Mouse (Mus musculus) layer of hippocampus, adult 2 months (tissue): ENCODE data around the gene Gpr6. TPM values are rescaled to one million over a fixed set of nuclear protein-coding genes. Genes with fewer than 3 reads are reported as not detected.

ENCODE experiments used
- DNase-seq, 2 experiments: peaks; one replicate each; pipeline ENCODE4 v3.0.0; 2022; ENCODE audit warnings: low spot score in 2 of 2
- H3K27ac ChIP-seq: fragments of 200-600 bp; 2 replicates; pipeline ENCODE4 v1.8.1; 2022
- H3K4me3 ChIP-seq: fragments of 200-600 bp; 2 replicates; pipeline ENCODE4 v1.8.1; 2022; ENCODE audit warnings: mild to moderate bottlenecking
- CTCF ChIP-seq: fragments of 200-600 bp; conservative IDR thresholded peaks from 2 replicates; pipeline ENCODE4 v1.8.1; 2022; ENCODE audit warnings: antibody characterized with exemption, mild to moderate bottlenecking, moderate library complexity
- long read RNA-seq, 2 experiments: library from polyadenylated mRNA; stranded (forward); transcript quantifications; one replicate each; pipeline ENCODE4 v2.0.0; 2021; ENCODE audit warnings: borderline mapping rate in 2 of 2
- total RNA-seq, 2 experiments: library from RNA; stranded (reverse); gene quantifications; 2 replicates each; pipeline ENCODE4 v1.2.3; 2021

Gene Gpr6
- total RNA-seq, result 1 to 10 TPM in 1 of 2 experiments, under 1 TPM in 1; 0.64 to 1.1 TPM
- long read RNA-seq, experiment 1, partial matches to known transcripts, result 0 of 1 reads
- long read RNA-seq, experiment 1, other reads (novel, unspliced or antisense), result 0 of 1 reads
- long read RNA-seq, experiment 2, partial matches to known transcripts, result 0 of 2 reads
- long read RNA-seq, experiment 2, other reads (novel, unspliced or antisense), result 0 of 2 reads

GRCm38 (mm10) chr10:41072116-41072515 lies at the start of gene Gpr6:
TSS of gene Gpr6 (minus strand) at chr10:41072285.
- DNase-seq, result peak; percentile 46 to 50
- Histone ChIP-seq H3K4me3 (peak within 1 kb of the TSS; percentile 57), H3K27ac (no peak within 1 kb of the TSS)
- TF ChIP-seq CTCF, result peak; percentile 55

- DNase-seq, result peak in 1 of 2 experiments; percentile 15
- TF ChIP-seq CTCF, result 0 out of 2 replicates have a peak, but pooled peaks have one; percentile 10
- no peak overlapping the region for H3K27ac ChIP-seq
- H3K4me3 ChIP-seq, result no peak overlapping the region
These were observed 28.0 kb upstream of the Gpr6 start for GRCm38 (mm10) chr10:41100060-41100459.

GRCm38 (mm10) chr10:41098137-41098536 lies 26.1 kb upstream of the Gpr6 start:
- no peak for DNase-seq
- no peak for TF ChIP-seq CTCF
- Histone ChIP-seq H3K4me3 (no peak overlapping the region), H3K27ac (no peak overlapping the region)

GRCm38 (mm10) chr10:41088852-41089251 lies 16.8 kb upstream of the Gpr6 start:
- DNase-seq, result no peak
- no peak for TF ChIP-seq CTCF

GRCm38 (mm10) chr10:41071696-41072095 lies 389 bp downstream of the Gpr6 start:
- no peak for DNase-seq
- no peak for TF ChIP-seq CTCF
- H3K4me3 ChIP-seq, result peak overlapping the region; percentile 57
- no peak overlapping the region for H3K27ac ChIP-seq

More at GRCm38 (mm10) chr10:41088852-41089251, 16.8 kb upstream of the Gpr6 start:
- no peak overlapping the region for H3K27ac ChIP-seq
- H3K4me3 ChIP-seq, result no peak overlapping the region

GRCm38 (mm10) chr10:41070693-41071651 lies 1.1 kb downstream of the Gpr6 start:
- Histone ChIP-seq H3K4me3 (peak overlapping the region; percentile 57), H3K27ac (no peak overlapping the region)
- TF ChIP-seq CTCF, result peak; percentile 62
- peak; percentile 27 to 40 for DNase-seq

DNA sequence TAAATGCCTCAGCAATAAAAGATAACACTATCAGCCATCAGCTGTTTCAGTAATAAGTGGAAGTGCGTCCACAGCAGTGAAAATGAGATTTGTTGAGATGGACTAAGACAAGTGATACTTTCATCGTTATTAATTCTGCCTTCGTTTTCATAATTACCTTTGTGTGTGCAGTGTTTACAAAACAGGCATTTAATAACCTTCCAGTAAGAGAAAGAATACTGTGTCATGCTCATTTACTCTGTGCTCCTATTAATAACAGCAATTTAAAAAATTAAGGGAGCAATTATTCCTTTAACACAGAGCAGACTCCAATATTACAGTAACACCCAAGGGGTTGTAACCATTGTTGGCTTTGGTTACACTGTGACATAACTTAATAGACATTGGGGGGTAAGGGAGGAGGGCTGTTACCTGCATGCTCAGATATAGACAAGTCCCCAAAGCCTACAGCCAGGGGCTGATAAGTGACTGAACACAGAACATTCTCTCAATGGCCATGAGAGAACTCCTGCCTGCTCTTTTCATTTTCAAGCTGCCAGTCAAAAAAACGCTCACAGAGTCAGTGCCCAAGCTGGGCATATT lies 11.7 kb downstream of the Gpr6 start:
- Histone ChIP-seq H3K27ac (no peak overlapping the region), H3K4me3 (no peak overlapping the region)
- DNase-seq, result no peak
- TF ChIP-seq CTCF, result no peak

DNA sequence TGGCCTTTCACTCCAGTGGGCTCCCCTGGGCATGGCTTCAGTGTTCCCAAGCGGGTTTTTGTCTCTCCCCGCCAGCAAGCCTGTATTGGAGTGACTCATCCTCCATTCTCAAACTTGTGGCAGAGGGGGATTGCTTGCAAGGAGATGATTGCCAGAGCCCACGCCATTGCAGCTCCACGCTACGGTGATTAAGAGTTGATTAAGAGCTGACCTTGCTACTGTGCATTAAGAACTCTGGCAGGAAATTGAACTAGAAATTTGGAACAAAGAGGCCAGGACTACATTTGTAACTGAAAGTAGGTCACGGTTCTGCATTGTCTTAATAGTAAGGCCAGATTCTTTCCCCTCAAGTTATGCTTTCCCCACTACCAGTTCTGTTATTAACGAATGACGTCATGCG lies 16.5 kb downstream of the Gpr6 start:
- no peak for TF ChIP-seq CTCF
- DNase-seq, result no peak

GRCm38 (mm10) chr10:41054005-41054404 lies 18.1 kb downstream of the Gpr6 start:
- no peak for TF ChIP-seq CTCF
- Histone ChIP-seq H3K4me3 (no peak overlapping the region), H3K27ac (no peak overlapping the region)
- DNase-seq, result no peak

More for the DNA sequence above, 16.5 kb downstream of the Gpr6 start:
- Histone ChIP-seq H3K4me3 (no peak overlapping the region), H3K27ac (no peak overlapping the region)

- no peak for DNase-seq
- H3K4me3 ChIP-seq, result no peak overlapping the region; the same call in 1 of the 2 replicates
- TF ChIP-seq CTCF, result no peak
- H3K27ac ChIP-seq, result no peak overlapping the region
These were observed 29.8 kb downstream of the Gpr6 start for GRCm38 (mm10) chr10:41042272-41042671.

- Histone ChIP-seq H3K27ac (no peak overlapping the region), H3K4me3 (no peak overlapping the region)
- no peak for TF ChIP-seq CTCF
- no peak for DNase-seq
These were observed 30.6 kb downstream of the Gpr6 start for GRCm38 (mm10) chr10:41041478-41041877.

DNA sequence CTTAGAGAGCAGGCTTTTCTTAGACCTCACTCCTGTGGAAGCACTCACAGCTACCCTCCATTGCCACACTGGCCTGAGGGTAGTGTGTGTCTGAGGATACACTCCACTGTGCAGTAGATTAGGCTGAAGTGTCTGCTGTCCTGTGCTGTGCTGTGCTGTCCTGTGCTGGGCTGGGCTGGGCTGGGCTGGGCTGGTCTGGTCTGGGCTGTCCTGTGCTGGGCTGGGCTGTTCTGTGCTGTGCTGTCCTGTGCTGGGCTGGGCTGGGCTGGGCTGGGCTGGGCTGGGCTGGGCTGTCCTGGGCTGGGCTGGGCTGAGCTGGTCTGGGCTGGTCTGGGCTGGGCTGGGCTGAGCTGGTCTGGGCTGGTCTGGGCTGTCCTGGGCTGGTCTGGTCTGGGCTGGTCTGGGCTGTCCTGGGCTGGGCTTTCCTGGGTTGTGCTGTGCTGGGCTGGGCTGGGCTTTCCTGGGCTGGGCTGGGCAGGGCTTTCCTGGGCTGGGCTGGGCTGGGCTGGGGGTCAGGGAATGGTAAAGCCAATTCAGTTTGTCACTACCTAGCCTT lies 31.5 kb downstream of the Gpr6 start:
- no peak overlapping the region for H3K27ac ChIP-seq
- no peak for TF ChIP-seq CTCF
- no peak for DNase-seq
- H3K4me3 ChIP-seq, result no peak overlapping the region

DNA sequence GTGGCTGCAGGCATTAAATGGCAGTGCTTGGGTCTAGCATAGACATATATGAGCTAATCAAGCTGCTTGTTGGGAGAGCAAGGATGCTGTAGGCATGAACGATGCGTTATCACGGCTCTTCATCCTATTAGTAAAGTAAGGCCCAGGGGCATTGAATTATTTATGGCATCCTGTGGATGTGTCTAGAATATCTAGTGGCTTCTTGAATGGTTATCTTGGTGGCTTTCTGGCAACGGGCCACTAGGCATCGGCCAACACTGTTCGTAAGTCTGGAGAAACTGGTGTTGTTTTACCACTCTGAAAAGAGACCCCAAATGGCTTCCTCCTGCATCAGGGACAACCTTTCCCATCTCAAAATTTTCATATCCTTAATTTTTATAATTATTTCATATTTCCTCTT lies 33.6 kb downstream of the Gpr6 start:
- DNase-seq, result no peak
- no peak for TF ChIP-seq CTCF
- no peak overlapping the region for H3K4me3 ChIP-seq
- H3K27ac ChIP-seq, result no peak overlapping the region
